Mouse (Mus musculus) G1E (cell line): ENCODE measurements around the gene Ldhd.

ENCODE experiments used
- GATA1 ChIP-seq: IDR thresholded peaks from 2 replicates; pipeline ENCODE4 v1.6.1; 2012; ENCODE audit warnings: borderline replicate concordance, low read length, inconsistent platforms, mixed read lengths
- TAL1 ChIP-seq: conservative IDR thresholded peaks from 2 replicates; pipeline ENCODE4 v1.6.1; 2012; ENCODE audit warnings: low read depth, low read length, inconsistent platforms, mixed read lengths

DNA sequence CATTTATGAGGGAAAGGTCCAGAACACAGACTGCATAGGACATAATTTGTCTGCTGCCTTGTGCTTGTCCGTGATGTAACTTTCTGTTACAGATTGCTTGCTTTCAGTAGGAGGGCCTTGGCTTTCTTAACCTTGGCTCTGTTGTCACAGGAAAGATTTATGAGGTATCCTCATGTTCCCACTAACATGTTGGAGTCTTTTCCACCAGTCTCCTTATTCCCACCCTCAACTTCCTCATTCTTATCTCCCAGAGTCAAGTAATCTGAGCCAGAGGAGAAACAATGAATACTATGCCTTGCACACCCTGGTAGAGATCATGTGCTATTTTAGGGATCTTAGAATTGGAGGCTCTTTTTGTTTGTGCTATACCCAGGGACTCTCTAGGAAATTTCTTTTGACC lies 32.9 kb downstream of the Ldhd start:
- TF ChIP-seq TAL1 = no peak
- no peak for TF ChIP-seq GATA1
